Mouse (Mus musculus): Measurements from ENCODE around the gene Atat1. TPM values are rescaled to one million over a fixed set of nuclear protein-coding genes. Genes with fewer than 3 reads are reported as not detected.

Gene Atat1
- polyA plus RNA-seq, 1 experiment from 2014 or later = 45.4 TPM

DNA sequence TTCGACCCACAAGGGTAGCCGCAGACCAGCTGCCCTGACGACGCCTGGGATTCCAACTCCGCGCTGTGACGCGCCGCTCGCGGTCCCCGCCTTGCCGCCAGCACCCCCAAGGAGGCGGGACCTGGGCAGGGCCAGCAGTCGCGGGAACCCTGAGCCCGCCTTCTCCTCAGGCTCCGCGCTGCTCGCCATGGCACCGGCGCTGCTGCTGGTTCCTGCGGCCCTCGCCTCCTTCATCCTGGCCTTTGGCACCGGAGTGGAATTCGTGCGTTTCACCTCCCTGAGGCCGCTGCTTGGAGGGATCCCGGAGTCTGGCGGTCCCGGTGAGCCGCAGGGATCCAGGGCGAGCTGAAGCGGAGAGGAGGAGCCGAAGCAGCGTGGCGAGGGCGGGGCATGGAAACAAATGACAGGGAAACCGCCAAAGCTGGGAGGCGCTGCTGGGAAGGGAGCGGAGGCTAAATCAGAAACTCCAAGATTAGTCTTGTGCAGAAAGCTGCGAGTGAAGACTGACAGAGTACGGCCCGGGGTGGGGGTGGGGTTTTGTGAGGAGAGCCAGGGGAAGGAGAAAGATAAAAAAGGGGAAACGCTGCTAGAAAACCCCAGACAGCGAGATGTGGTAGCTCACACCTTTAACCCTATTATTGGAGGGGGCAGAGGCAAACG is 48.5 kb downstream of the Atat1 start, which contains the start of gene Nrm:
Gene Nrm (plus strand): TSS at position 121 of the 660 bp plus-strand sequence.
- Histone ChIP-seq H3K4me3 (ENCODE audit: low read length) (peak within 1 kb of the TSS; percentile 86), H3K4me1 (ENCODE audit: control insufficient read depth, insufficient read depth, low read length) (peaks cover 12% of the 10 kb centered on the region; the same call in 1 of the 2 replicates), H3K36me3 (ENCODE audit: control insufficient read depth, insufficient read depth, low read length) (0 out of 2 replicates have a peak, but pooled peaks cover 3% of the 10 kb centered on the region), H3K4me2 (ENCODE audit: low read depth, low read length) (peak within 1 kb of the TSS; percentile 66), H3K9ac (ENCODE audit: low read depth, low read length) (peak within 1 kb of the TSS; percentile 80), H3K27me3 (replicated peaks; ENCODE audit: control insufficient read depth, insufficient read depth, low read length) (no peaks in the 10 kb centered on the region), H3K27ac (ENCODE audit: low read length) (peak within 1 kb of the TSS; percentile 88), H3K9me3 (ENCODE audit: control insufficient read depth, low read length) (no peaks in the 10 kb centered on the region)
- ATAC-seq = peak; percentile 95
- WGBS = under 1% methylated on average over 47 of the region's 47 CpGs

DNA sequence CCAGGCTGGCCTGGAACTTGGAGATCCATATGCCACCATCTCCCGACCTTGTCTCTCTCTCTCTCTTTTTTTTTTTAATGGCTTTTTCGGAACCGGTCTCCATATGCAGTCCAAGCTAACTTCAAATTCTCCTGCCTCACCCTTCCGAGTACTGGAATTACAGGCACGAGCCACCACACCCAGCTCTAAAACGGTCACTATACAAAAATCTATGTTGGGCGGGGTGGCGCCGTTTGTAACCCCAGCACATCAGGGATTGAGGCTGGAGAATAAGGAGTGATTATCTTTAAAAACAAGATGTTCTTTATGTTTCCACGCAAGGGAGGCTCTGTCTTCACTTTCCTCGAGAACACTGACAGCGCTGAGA is 49.1 kb downstream of the Atat1 start:
- H3K4me2 ChIP-seq (ENCODE audit: low read depth, low read length) = peak overlapping the region; percentile 66
- WGBS = 4% methylated on average over 12 of the region's 12 CpGs
- H3K9ac ChIP-seq (ENCODE audit: low read depth, low read length) = peak overlapping the region; percentile 80
- H3K4me1 ChIP-seq (ENCODE audit: control insufficient read depth, insufficient read depth, low read length) = peaks cover 12% of the 10 kb centered on the region; the same call in 1 of the 2 replicates
- H3K9me3 ChIP-seq (ENCODE audit: control insufficient read depth, low read length) = no peaks in the 10 kb centered on the region
- no peak overlapping the region for H3K27ac ChIP-seq (ENCODE audit: low read length)
- H3K36me3 ChIP-seq (ENCODE audit: control insufficient read depth, insufficient read depth, low read length) = 0 out of 2 replicates have a peak, but pooled peaks cover 3% of the 10 kb centered on the region
- H3K4me3 ChIP-seq (ENCODE audit: low read length) = peak overlapping the region; percentile 86
- no peaks in the 10 kb centered on the region for H3K27me3 ChIP-seq (replicated peaks; ENCODE audit: control insufficient read depth, insufficient read depth, low read length)
- ATAC-seq = peak; percentile 26; the same call in 1 of the 2 replicates

DNA sequence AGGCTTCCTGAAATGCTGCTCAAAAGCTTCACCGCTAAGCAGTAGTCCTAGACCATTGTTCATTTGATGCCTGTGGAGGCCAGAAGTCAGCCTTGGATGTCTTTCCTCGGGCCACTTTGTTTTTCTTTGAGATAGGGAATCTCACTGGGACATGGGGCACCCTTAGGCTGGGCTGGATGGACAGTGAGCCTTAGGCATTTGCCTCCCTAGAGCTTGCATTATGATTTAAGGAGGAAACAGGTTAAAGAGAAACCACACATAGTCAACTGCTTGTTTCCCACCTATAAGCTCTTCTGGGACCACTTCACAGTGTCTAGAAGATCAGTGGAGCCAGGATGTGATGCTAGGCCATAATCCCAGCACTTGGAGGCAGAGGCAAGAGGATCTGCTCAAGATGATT is 50.0 kb downstream of the Atat1 start:
- 62% methylated on average over 2 of the region's 2 CpGs for WGBS
- no peak overlapping the region for H3K4me3 ChIP-seq (ENCODE audit: low read length)
- H3K4me1 ChIP-seq (ENCODE audit: control insufficient read depth, insufficient read depth, low read length) = peaks cover 9% of the 10 kb centered on the region; the same call in 1 of the 2 replicates
- H3K27ac ChIP-seq (ENCODE audit: low read length) = no peak overlapping the region
- H3K27me3 ChIP-seq (replicated peaks; ENCODE audit: control insufficient read depth, insufficient read depth, low read length) = no peaks in the 10 kb centered on the region
- no peak for ATAC-seq
- H3K36me3 ChIP-seq (ENCODE audit: control insufficient read depth, insufficient read depth, low read length) = 0 out of 2 replicates have a peak, but pooled peaks cover 4% of the 10 kb centered on the region
- H3K4me2 ChIP-seq (ENCODE audit: low read depth, low read length) = no peak overlapping the region
- H3K9ac ChIP-seq (ENCODE audit: low read depth, low read length) = no peak overlapping the region
- no peaks in the 10 kb centered on the region for H3K9me3 ChIP-seq (ENCODE audit: control insufficient read depth, low read length)

DNA sequence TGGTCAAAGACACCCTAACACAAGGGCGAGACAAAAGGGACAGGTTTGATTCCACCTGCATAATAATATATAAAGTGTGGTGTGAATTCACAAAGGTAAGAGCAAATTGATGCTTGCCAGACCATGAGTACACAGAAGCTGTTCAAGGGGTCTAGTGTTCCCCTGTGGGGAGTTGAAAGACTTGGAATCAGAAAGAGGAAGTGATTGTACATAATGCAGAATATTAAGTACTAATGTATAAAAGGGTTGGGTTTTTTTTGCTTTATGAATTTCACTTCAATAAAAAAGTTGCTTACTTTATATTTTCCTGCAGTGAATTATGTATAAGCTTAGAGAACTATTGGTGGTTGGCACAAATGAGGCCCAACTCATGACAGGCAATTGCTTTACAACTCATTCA is 50.5 kb downstream of the Atat1 start:
- 0 out of 2 replicates have a peak, but pooled peaks cover 5% of the 10 kb centered on the region for H3K36me3 ChIP-seq (ENCODE audit: control insufficient read depth, insufficient read depth, low read length)
- WGBS = 94% methylated on average over 1 of the region's 1 CpGs
- no peaks in the 10 kb centered on the region for H3K9me3 ChIP-seq (ENCODE audit: control insufficient read depth, low read length)
- ATAC-seq = no peak
- no peak overlapping the region for H3K4me3 ChIP-seq (ENCODE audit: low read length)
- H3K27ac ChIP-seq (ENCODE audit: low read length) = no peak overlapping the region
- H3K27me3 ChIP-seq (replicated peaks; ENCODE audit: control insufficient read depth, insufficient read depth, low read length) = no peaks in the 10 kb centered on the region
- peaks cover 9% of the 10 kb centered on the region; the same call in 1 of the 2 replicates for H3K4me1 ChIP-seq (ENCODE audit: control insufficient read depth, insufficient read depth, low read length)
- no peak overlapping the region for H3K9ac ChIP-seq (ENCODE audit: low read depth, low read length)
- no peak overlapping the region for H3K4me2 ChIP-seq (ENCODE audit: low read depth, low read length)

DNA sequence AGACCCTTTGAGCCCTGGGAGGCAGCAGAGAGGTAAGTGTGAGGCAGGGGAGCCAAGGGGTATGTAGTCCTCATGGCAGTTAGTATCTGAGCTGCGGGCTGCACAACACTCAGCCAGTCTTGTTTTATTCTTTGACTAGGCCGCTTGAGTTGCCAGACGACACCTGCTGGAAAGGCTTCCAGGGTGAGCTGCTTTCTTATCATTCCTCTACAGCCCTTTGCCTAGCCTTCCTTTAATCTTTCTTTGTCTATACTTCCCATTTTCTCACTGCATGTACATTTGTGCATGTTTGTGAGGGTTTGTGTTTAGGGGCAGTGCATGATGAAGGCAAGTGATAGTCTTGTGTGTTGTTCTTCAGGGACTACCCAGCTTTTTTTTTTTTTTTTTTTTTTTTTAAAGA is 58.9 kb downstream of the Atat1 start:
- H3K36me3 ChIP-seq (ENCODE audit: control insufficient read depth, insufficient read depth, low read length) = peaks cover 24% of the 10 kb centered on the region
- no peak overlapping the region for H3K4me3 ChIP-seq (ENCODE audit: low read length)
- H3K27ac ChIP-seq (ENCODE audit: low read length) = no peak overlapping the region
- ATAC-seq = no peak
- no peaks in the 10 kb centered on the region for H3K27me3 ChIP-seq (replicated peaks; ENCODE audit: control insufficient read depth, insufficient read depth, low read length)
- no peaks in the 10 kb centered on the region for H3K9me3 ChIP-seq (ENCODE audit: control insufficient read depth, low read length)
- H3K4me2 ChIP-seq (ENCODE audit: low read depth, low read length) = no peak overlapping the region
- H3K4me1 ChIP-seq (ENCODE audit: control insufficient read depth, insufficient read depth, low read length) = no peaks in the 10 kb centered on the region
- no peak overlapping the region for H3K9ac ChIP-seq (ENCODE audit: low read depth, low read length)
- 87% methylated on average over 3 of the region's 3 CpGs for WGBS

DNA sequence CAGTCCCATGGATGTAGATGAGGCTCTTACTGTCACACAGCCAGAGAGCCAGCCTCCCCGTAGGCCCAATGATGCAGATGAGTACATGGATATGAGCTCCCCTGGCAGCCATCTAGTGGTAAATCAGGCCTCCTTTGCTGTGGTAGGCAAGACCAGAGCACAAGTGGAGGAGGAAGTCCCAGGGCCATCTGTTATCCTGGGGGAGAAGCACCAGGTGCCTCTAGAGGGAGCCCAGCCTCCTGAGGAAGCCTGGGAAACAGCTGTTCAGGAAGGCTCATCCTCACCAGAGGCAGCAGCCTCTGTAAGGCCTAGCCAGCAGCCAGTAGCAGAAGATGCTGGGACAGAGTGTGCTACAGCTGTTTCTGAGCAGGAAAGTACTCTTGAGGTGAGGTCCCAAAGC is 61.8 kb downstream of the Atat1 start:
- 54% methylated on average over 1 of the region's 1 CpGs for WGBS
- no peaks in the 10 kb centered on the region for H3K9me3 ChIP-seq (ENCODE audit: control insufficient read depth, low read length)
- no peaks in the 10 kb centered on the region for H3K27me3 ChIP-seq (replicated peaks; ENCODE audit: control insufficient read depth, insufficient read depth, low read length)
- no peak overlapping the region for H3K9ac ChIP-seq (ENCODE audit: low read depth, low read length)
- no peak overlapping the region for H3K27ac ChIP-seq (ENCODE audit: low read length)
- H3K4me3 ChIP-seq (ENCODE audit: low read length) = no peak overlapping the region
- no peak overlapping the region for H3K4me2 ChIP-seq (ENCODE audit: low read depth, low read length)
- H3K4me1 ChIP-seq (ENCODE audit: control insufficient read depth, insufficient read depth, low read length) = no peaks in the 10 kb centered on the region
- peaks cover 23% of the 10 kb centered on the region for H3K36me3 ChIP-seq (ENCODE audit: control insufficient read depth, insufficient read depth, low read length)
- peak; percentile 40; the same call in 1 of the 2 replicates for ATAC-seq

MicroRNAs encoded within 50 kb of the gene (microRNA counts, 519-probe panel; counts per million panel counts)
- microRNA mmu-miR-1894-3p (35.7 counts per million), microRNA mmu-miR-1894-5p (1,630 counts per million, percentile 19 among the panel's probes with 10 or more counts)

Small RNA genes within 50 kb of the gene (microRNA-seq; reads per million reads assigned to microRNA genes)
- not detected for gene Gm28033
- not detected for gene Mir1894

Other genes starting within 250 kb of the Atat1 start
- 19.3 and 22.8 TPM in 2 replicates for gene Vars2, start 242.5 kb downstream of the Atat1 start, polyA plus RNA-seq (2015; fragmentation: Nextera tagmentation; extraction: Ambion mirVana)
- 41.9 and 45.1 TPM in 2 replicates for gene Gtf2h4, start 236.3 kb downstream of the Atat1 start, polyA plus RNA-seq (2015; fragmentation: Nextera tagmentation; extraction: Ambion mirVana)
- 54.1 and 57.1 TPM in 2 replicates for gene Ddr1, start 205.5 kb downstream of the Atat1 start, polyA plus RNA-seq (2015; fragmentation: Nextera tagmentation; extraction: Ambion mirVana)
- gene Ier3, start 88.4 kb downstream of the Atat1 start, polyA plus RNA-seq (2015; fragmentation: Nextera tagmentation; extraction: Ambion mirVana) = 16.0 and 16.2 TPM in 2 replicates
- 56.9 and 58.5 TPM in 2 replicates for gene Flot1, start 86.8 kb downstream of the Atat1 start, polyA plus RNA-seq (2015; fragmentation: Nextera tagmentation; extraction: Ambion mirVana)
- gene Tubb5, start 71.8 kb downstream of the Atat1 start, polyA plus RNA-seq (2015; fragmentation: Nextera tagmentation; extraction: Ambion mirVana) = 559 and 622 TPM in 2 replicates
- gene Mdc1, start 68.6 kb downstream of the Atat1 start, polyA plus RNA-seq (2015; fragmentation: Nextera tagmentation; extraction: Ambion mirVana) = 10.0 and 11.8 TPM in 2 replicates
- 47.7 and 51.7 TPM in 2 replicates for gene Nrm, start 48.8 kb downstream of the Atat1 start, polyA plus RNA-seq (2015; fragmentation: Nextera tagmentation; extraction: Ambion mirVana)
- gene Ppp1r18, start 44.5 kb downstream of the Atat1 start, polyA plus RNA-seq (2015; fragmentation: Nextera tagmentation; extraction: Ambion mirVana) = 19.3 and 19.4 TPM in 2 replicates
- 36.0 and 38.3 TPM in 2 replicates for gene Dhx16, start 30.3 kb downstream of the Atat1 start, polyA plus RNA-seq (2015; fragmentation: Nextera tagmentation; extraction: Ambion mirVana)
- 29.1 and 30.1 TPM in 2 replicates for gene 2310061I04Rik, start 12.6 kb downstream of the Atat1 start, polyA plus RNA-seq (2015; fragmentation: Nextera tagmentation; extraction: Ambion mirVana)
- gene Mrps18b, start 6.3 kb upstream of the Atat1 start, polyA plus RNA-seq (2015; fragmentation: Nextera tagmentation; extraction: Ambion mirVana) = 133 and 145 TPM in 2 replicates
- 28.8 and 30.1 TPM in 2 replicates for gene Ppp1r10, start 6.4 kb upstream of the Atat1 start, polyA plus RNA-seq (2015; fragmentation: Nextera tagmentation; extraction: Ambion mirVana)
- gene Abcf1, start 59.7 kb upstream of the Atat1 start, polyA plus RNA-seq (2015; fragmentation: Nextera tagmentation; extraction: Ambion mirVana) = 88.5 and 90.2 TPM in 2 replicates
- gene Gnl1, start 69.8 kb upstream of the Atat1 start, polyA plus RNA-seq (2015; fragmentation: Nextera tagmentation; extraction: Ambion mirVana) = 35.8 and 36.4 TPM in 2 replicates
- gene Prr3, start 70.2 kb upstream of the Atat1 start, polyA plus RNA-seq (2015; fragmentation: Nextera tagmentation; extraction: Ambion mirVana) = 22.5 and 25.9 TPM in 2 replicates
- 1.8 TPM in 2 replicates for gene H2-T24, start 110.5 kb upstream of the Atat1 start, polyA plus RNA-seq (2015; fragmentation: Nextera tagmentation; extraction: Ambion mirVana)
- gene H2-T23, start 122.8 kb upstream of the Atat1 start, polyA plus RNA-seq (2015; fragmentation: Nextera tagmentation; extraction: Ambion mirVana) = 17.7 and 19.4 TPM in 2 replicates
- gene H2-T22, start 132.7 kb upstream of the Atat1 start, polyA plus RNA-seq (2015; fragmentation: Nextera tagmentation; extraction: Ambion mirVana) = 16.0 and 16.1 TPM in 2 replicates
- 0.86 and 1.2 TPM in 2 replicates for gene Gm6034, start 132.9 kb upstream of the Atat1 start, polyA plus RNA-seq (2015; fragmentation: Nextera tagmentation; extraction: Ambion mirVana)
- 7.2 and 11.9 TPM in 2 replicates for gene Gm11127, start 148.3 kb upstream of the Atat1 start, polyA plus RNA-seq (2015; fragmentation: Nextera tagmentation; extraction: Ambion mirVana)
- gene Gm19684, start 211.6 kb upstream of the Atat1 start, polyA plus RNA-seq (2015; fragmentation: Nextera tagmentation; extraction: Ambion mirVana) = 0.29 and 0.36 TPM in 2 replicates
- 1.4 and 2.1 TPM in 2 replicates for gene Gm7030, start 219.3 kb upstream of the Atat1 start, polyA plus RNA-seq (2015; fragmentation: Nextera tagmentation; extraction: Ambion mirVana)

Data from intestine, embryonic 16.5 days (tissue).